8 mouse cellular contexts compared by ENCODE assay signal in the genomic region with DNA sequence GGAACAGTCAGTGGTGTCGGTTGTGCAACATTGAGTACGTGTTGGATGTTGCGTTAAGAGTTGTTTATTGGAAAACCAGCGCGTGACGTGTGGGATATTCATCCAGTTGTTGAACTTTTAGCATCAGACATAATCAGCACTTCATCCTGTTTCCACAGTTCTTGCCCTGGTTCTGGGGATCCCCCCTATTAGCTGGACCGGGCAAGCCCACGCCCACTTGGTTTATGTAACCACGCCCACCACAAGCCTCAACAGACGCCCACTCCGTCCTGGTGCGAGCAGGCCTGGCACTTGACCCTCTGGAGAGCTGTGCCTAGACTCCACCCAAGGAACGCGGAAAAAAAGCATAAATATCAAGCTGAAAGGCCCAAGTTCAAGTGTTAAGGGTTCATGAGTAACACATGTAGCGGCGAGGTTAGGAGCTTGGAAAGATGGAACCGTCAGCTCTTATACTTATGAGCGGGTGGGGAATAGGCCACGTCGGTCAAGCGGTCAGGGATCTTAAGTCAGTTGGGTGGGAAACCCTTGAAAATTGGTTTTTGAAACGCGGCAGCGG. TPM values are rescaled to one million over a fixed set of nuclear protein-coding genes. Genes with fewer than 3 reads are reported as not detected.
DNase-seq lines count a peak whose midpoint lies in the region; ATAC-seq lines count a peak whose summit lies in the region.

No protein-coding gene starts in this region.

- no peaks in the 10 kb centered on the region for H3K27me3 ChIP-seq in intestine, embryonic 15.5 days (replicated peaks)
- H3K27me3 ChIP-seq in liver, embryonic 15.5 days, result no peaks in the 10 kb centered on the region

- DNase-seq in left cerebral cortex, postnatal 4 days, result peak; percentile 49
- DNase-seq in left cerebral cortex, postnatal 14 days (ENCODE audit: low spot score in 2 of 2), result no peak
- DNase-seq in cerebellum, postnatal 25 days, result peak; percentile 45 to 55
- peak; percentile 69 for DNase-seq in gastrocnemius, postnatal 25 days
- peak; percentile 52 to 53 for DNase-seq in natural killer cell, adult 2 months (ENCODE audit: low spot score in 2 of 2)
- DNase-seq in thymus, postnatal 4 days, result peak; percentile 52

- H3K9me3 ChIP-seq in intestine, embryonic 15.5 days, result no peaks in the 10 kb centered on the region
- H3K9me3 ChIP-seq in liver, embryonic 15.5 days (replicated peaks), result no peaks in the 10 kb centered on the region

- peaks cover 19% of the 10 kb centered on the region for H3K36me3 ChIP-seq in intestine, embryonic 15.5 days
- peaks cover 47% of the 10 kb centered on the region for H3K36me3 ChIP-seq in liver, embryonic 15.5 days (replicated peaks)

- ATAC-seq in intestine, embryonic 15.5 days, result peak; percentile 29
- peak; percentile 14; the same call in 1 of the 2 replicates for ATAC-seq in liver, embryonic 15.5 days (ENCODE audit: insufficient read depth)

- peaks cover 22% of the 10 kb centered on the region for H3K4me1 ChIP-seq in intestine, embryonic 15.5 days (replicated peaks)
- peaks cover 50% of the 10 kb centered on the region for H3K4me1 ChIP-seq in liver, embryonic 15.5 days (replicated peaks)

- intact Hi-C loops in left cerebral cortex, postnatal 4 days (cut with DNase I), result no loop called here
- intact Hi-C loops in left cerebral cortex, postnatal 14 days (cut with DNase I), result no loop called here

- WGBS in intestine, embryonic 15.5 days, result 11% methylated on average over 24 of the region's 24 CpGs
- 17% methylated on average over 24 of the region's 24 CpGs for WGBS in liver, embryonic 15.5 days (ENCODE audit: insufficient replicate concordance)

- H3K9ac ChIP-seq in intestine, embryonic 15.5 days, result peak overlapping the region; percentile 87
- peak overlapping the region; percentile 75 for H3K9ac ChIP-seq in liver, embryonic 15.5 days

- peak overlapping the region; percentile 79 for H3K4me3 ChIP-seq in intestine, embryonic 15.5 days (replicated peaks)
- H3K4me3 ChIP-seq in liver, embryonic 15.5 days (replicated peaks), result peak overlapping the region; percentile 94

- H3K4me2 ChIP-seq in intestine, embryonic 15.5 days (replicated peaks), result peak overlapping the region; percentile 97
- H3K4me2 ChIP-seq in liver, embryonic 15.5 days, result peak overlapping the region; percentile 99

- H3K27ac ChIP-seq in intestine, embryonic 15.5 days, result peak overlapping the region; percentile 87
- H3K27ac ChIP-seq in liver, embryonic 15.5 days (replicated peaks), result peak overlapping the region; percentile 100

RNA-seq across cellular contexts. Expression of a gene that starts 1.2 kb away (rescaled TPM):
- 10 to 100 TPM; 17.7 to 20.0 TPM for total RNA-seq in left cerebral cortex, postnatal 4 days (2021)
- 10 to 100 TPM; 13.8 to 17.4 TPM for total RNA-seq in left cerebral cortex, postnatal 14 days (2021)
- total RNA-seq in gastrocnemius, postnatal 25 days (2021), result 10 to 100 TPM in 1 of 2 experiments, 1 to 10 TPM in 1; 8.1 to 19.3 TPM
- 15.9 TPM in 2 replicates for polyA plus RNA-seq in intestine, embryonic 15.5 days (2015; fragmentation: Nextera tagmentation; extraction: Ambion mirVana)
- 11.8 and 14.2 TPM in 2 replicates for polyA plus RNA-seq in liver, embryonic 15.5 days (2015; fragmentation: Nextera tagmentation; extraction: Ambion mirVana)

RNA-seq across cellular contexts. Expression of a gene that starts 10.3 kb away (rescaled TPM):
- total RNA-seq in left cerebral cortex, postnatal 4 days (2021), result 10 to 100 TPM; 31.9 to 33.0 TPM
- total RNA-seq in left cerebral cortex, postnatal 14 days (2021), result 10 to 100 TPM; 40.8 to 43.4 TPM
- 10 to 100 TPM; 70.9 to 71.9 TPM for total RNA-seq in gastrocnemius, postnatal 25 days (2021)
- 60.5 and 65.8 TPM in 2 replicates for polyA plus RNA-seq in intestine, embryonic 15.5 days (2015; fragmentation: Nextera tagmentation; extraction: Ambion mirVana)
- 28.9 and 30.2 TPM in 2 replicates for polyA plus RNA-seq in liver, embryonic 15.5 days (2015; fragmentation: Nextera tagmentation; extraction: Ambion mirVana)

RNA-seq across cellular contexts. Expression of a gene that starts 10.6 kb away (rescaled TPM):
- 100 to 1,000 TPM; 311 to 344 TPM for total RNA-seq in left cerebral cortex, postnatal 4 days (2021)
- total RNA-seq in left cerebral cortex, postnatal 14 days (2021), result 100 to 1,000 TPM; 396 to 406 TPM
- total RNA-seq in gastrocnemius, postnatal 25 days (2021), result 100 to 1,000 TPM; 100 to 104 TPM
- polyA plus RNA-seq in intestine, embryonic 15.5 days (2015; fragmentation: Nextera tagmentation; extraction: Ambion mirVana), result 277 and 331 TPM in 2 replicates
- polyA plus RNA-seq in liver, embryonic 15.5 days (2015; fragmentation: Nextera tagmentation; extraction: Ambion mirVana), result 163 and 186 TPM in 2 replicates

RNA-seq across cellular contexts. Expression of a gene that starts 27.5 kb away (rescaled TPM):
- total RNA-seq in left cerebral cortex, postnatal 4 days (2021), result 1,000 to 10,000 TPM; 1,115 to 1,131 TPM
- 1,000 to 10,000 TPM in 1 of 2 experiments, 100 to 1,000 TPM in 1; 967 to 1,028 TPM for total RNA-seq in left cerebral cortex, postnatal 14 days (2021)
- total RNA-seq in gastrocnemius, postnatal 25 days (2021), result 100 to 1,000 TPM; 785 to 797 TPM
- polyA plus RNA-seq in intestine, embryonic 15.5 days (2015; fragmentation: Nextera tagmentation; extraction: Ambion mirVana), result 957 and 992 TPM in 2 replicates
- polyA plus RNA-seq in liver, embryonic 15.5 days (2015; fragmentation: Nextera tagmentation; extraction: Ambion mirVana), result 466 and 562 TPM in 2 replicates

RNA-seq across cellular contexts. Expression of a gene that starts 31.6 kb away (rescaled TPM):
- total RNA-seq in left cerebral cortex, postnatal 4 days (2021), result 100 to 1,000 TPM; 109 to 116 TPM
- 10 to 100 TPM; 96.6 to 99.7 TPM for total RNA-seq in left cerebral cortex, postnatal 14 days (2021)
- total RNA-seq in gastrocnemius, postnatal 25 days (2021), result 100 to 1,000 TPM; 112 to 120 TPM
- polyA plus RNA-seq in intestine, embryonic 15.5 days (2015; fragmentation: Nextera tagmentation; extraction: Ambion mirVana), result 121 and 132 TPM in 2 replicates
- 58.0 and 60.5 TPM in 2 replicates for polyA plus RNA-seq in liver, embryonic 15.5 days (2015; fragmentation: Nextera tagmentation; extraction: Ambion mirVana)

Comparison
In these comparisons a context has a peak if more than half of its experiments do, and no peak if none do; other contexts are left out.
1. DNase-seq: peak in left cerebral cortex, postnatal 4 days (single experiment), cerebellum, postnatal 25 days (2 of 2), gastrocnemius, postnatal 25 days (single experiment), natural killer cell, adult 2 months (2 of 2) and thymus, postnatal 4 days (single experiment); none in left cerebral cortex, postnatal 14 days (0 of 2).